Mouse (Mus musculus): ENCODE measurements around the gene Coa3. TPM values are rescaled to one million over a fixed set of nuclear protein-coding genes. Genes with fewer than 3 reads are reported as not detected.

The Coa3 gene
- polyA plus RNA-seq, 1 experiment from 2014 or later = 193 TPM

DNA sequence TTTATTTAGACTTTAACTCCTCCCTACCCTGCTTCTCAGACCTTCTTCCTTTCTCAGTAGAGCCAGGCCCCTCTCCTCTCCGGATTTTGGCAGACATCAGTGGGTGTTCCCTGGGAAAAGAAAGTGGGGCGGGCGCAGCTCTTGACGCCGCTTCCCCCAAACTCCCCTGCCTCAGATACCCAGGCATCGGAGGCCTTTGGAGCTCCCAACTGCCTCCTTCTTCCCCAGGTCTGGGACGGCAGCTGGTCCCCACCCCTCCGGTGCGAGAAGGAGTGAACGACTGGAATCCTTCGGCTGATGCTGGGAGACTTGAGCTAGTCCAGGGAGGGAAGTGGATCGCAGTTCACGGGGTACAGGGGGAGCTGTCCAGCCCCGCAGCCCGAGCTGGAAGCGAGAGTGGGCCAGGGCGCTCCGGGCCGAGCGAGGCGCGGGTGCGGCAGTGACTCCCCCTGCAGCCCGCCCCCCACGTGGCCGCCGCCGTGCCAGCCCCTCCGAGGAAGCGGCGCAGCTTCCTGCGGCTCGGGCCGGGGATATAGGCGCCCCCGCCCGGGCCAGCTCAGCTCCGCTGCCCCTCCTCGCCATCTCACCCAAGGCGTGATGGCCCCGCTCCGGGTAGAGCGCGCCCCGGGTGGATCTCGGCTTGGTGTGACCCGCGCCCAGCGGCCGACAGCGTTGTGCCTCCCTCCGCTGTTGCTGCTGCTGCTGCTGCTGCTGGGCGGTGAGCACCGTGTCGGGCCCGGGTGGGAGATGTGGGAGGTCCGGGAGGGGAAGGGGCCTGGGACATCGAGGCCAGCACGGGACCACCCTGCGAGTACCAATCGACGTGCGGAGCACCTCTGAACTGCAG, 32.8 kb downstream of the Coa3 start, which contains the start of gene Ramp2:
Gene Ramp2, plus strand, starts transcription at position 174 of the 847 bp plus-strand sequence.
- H3K27ac ChIP-seq (replicated peaks; ENCODE audit: low read depth, low read length) = peak within 1 kb of the TSS; percentile 47
- peak within 1 kb of the TSS; percentile 62 for H3K4me3 ChIP-seq (ENCODE audit: low read depth, low read length)
- WGBS = under 1% methylated on average over 57 of the region's 63 CpGs

DNA sequence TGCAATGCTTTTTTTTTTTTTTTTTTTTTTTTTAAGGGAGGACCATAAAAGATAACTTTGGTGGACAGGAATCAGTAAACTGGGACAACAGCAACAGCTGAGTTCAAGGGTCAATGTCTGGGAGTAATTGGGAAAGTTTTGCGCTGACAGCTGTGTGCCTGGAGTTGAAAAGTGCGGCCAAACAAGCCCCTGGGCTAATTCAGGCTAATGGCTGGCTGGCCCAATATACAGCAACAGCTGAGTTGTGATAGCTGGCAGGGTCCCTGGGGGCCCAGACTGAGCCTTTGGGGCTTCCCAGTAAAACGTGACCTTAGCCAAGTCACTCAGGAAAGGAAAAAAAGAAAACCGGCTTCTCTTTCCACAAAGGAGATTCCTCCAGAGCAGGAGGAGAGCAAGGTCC, 33.8 kb downstream of the Coa3 start:
- ATAC-seq (replicated peaks; ENCODE audit: insufficient number of reproducible peaks, low FRiP score, low TSS enrichment, low read depth) (no peak), DNase-seq (ENCODE audit: low spot score) (peak; percentile 75)
- peaks cover 7% of the 10 kb centered on the region; the same call in 1 of the 2 replicates for H3K27me3 ChIP-seq (ENCODE audit: control insufficient read depth, insufficient read depth, low read length)
- H3K36me3 ChIP-seq (replicated peaks; ENCODE audit: control insufficient read depth, insufficient read depth, low read depth, low read length) = no peaks in the 10 kb centered on the region
- H3K9me3 ChIP-seq (replicated peaks; ENCODE audit: control insufficient read depth, low read length) = no peaks in the 10 kb centered on the region
- no peak overlapping the region for H3K9ac ChIP-seq (replicated peaks; ENCODE audit: low read length)
- 6% methylated on average over 4 of the region's 4 CpGs for WGBS
- H3K27ac ChIP-seq (replicated peaks; ENCODE audit: low read depth, low read length) = no peak overlapping the region
- no peak overlapping the region for H3K4me3 ChIP-seq (ENCODE audit: low read depth, low read length)
- H3K4me2 ChIP-seq (ENCODE audit: low read depth, low read length) = no peak overlapping the region; the same call in 1 of the 2 replicates
- H3K4me1 ChIP-seq (ENCODE audit: control insufficient read depth, insufficient read depth, low read length) = peaks cover 3% of the 10 kb centered on the region; the same call in 1 of the 2 replicates

More for the DNA sequence above, 32.8 kb downstream of the Coa3 start, which contains the start of gene Ramp2:
- H3K4me1 ChIP-seq (ENCODE audit: control insufficient read depth, insufficient read depth, low read length) = peaks cover 3% of the 10 kb centered on the region; the same call in 1 of the 2 replicates
- no peaks in the 10 kb centered on the region for H3K36me3 ChIP-seq (replicated peaks; ENCODE audit: control insufficient read depth, insufficient read depth, low read depth, low read length)
- peak within 1 kb of the TSS; percentile 99 for H3K4me2 ChIP-seq (ENCODE audit: low read depth, low read length)
- DNase-seq (ENCODE audit: low spot score) (peak; percentile 61), ATAC-seq (replicated peaks; ENCODE audit: insufficient number of reproducible peaks, low FRiP score, low TSS enrichment, low read depth) (peak; percentile 71)
- H3K9me3 ChIP-seq (replicated peaks; ENCODE audit: control insufficient read depth, low read length) = no peaks in the 10 kb centered on the region
- peak within 1 kb of the TSS; percentile 77 for H3K9ac ChIP-seq (replicated peaks; ENCODE audit: low read length)
- peaks cover 7% of the 10 kb centered on the region; the same call in 1 of the 2 replicates for H3K27me3 ChIP-seq (ENCODE audit: control insufficient read depth, insufficient read depth, low read length)

DNA sequence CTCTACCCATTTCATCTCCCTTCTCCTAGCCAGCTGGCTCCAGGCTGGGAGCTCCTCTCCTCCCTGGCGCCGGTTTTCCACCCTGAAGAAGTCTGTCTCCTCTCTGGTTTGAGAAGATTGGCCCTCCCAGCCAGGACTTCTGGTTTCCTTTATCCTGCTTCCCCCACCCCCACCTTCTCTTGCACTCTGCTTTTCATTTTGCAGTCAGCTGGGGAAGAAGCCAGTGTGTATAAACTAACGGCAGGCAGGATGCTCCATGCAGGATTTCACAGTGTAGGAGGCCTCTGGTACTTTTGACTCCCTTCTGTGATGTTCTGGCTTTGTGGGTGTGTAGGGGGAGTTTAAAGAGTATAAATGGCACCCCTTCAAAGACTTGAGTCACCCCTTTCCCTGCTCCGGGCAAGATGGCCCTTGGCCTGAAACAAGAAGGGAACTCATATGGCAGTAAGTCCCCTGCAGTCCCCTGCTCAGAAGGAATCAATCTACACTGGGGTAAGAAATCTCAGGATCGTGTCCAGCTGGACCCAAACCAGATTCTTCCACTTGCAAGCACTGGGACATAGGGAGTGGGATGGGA, 40.8 kb downstream of the Coa3 start:
- no peak overlapping the region for H3K4me2 ChIP-seq (ENCODE audit: low read depth, low read length)
- peak overlapping the region; percentile 43; the same call in 1 of the 2 replicates for H3K27ac ChIP-seq (replicated peaks; ENCODE audit: low read depth, low read length)
- 34% methylated on average over 5 of the region's 5 CpGs for WGBS
- no peaks in the 10 kb centered on the region for H3K36me3 ChIP-seq (replicated peaks; ENCODE audit: control insufficient read depth, insufficient read depth, low read depth, low read length)
- no peak for ATAC-seq (replicated peaks; ENCODE audit: insufficient number of reproducible peaks, low FRiP score, low TSS enrichment, low read depth)
- peak; percentile 64 for DNase-seq (ENCODE audit: low spot score)
- no peaks in the 10 kb centered on the region for H3K27me3 ChIP-seq (ENCODE audit: control insufficient read depth, insufficient read depth, low read length)
- H3K9me3 ChIP-seq (replicated peaks; ENCODE audit: control insufficient read depth, low read length) = no peaks in the 10 kb centered on the region
- no peak overlapping the region for H3K4me3 ChIP-seq (ENCODE audit: low read depth, low read length)
- no peaks in the 10 kb centered on the region for H3K4me1 ChIP-seq (ENCODE audit: control insufficient read depth, insufficient read depth, low read length)
- peak overlapping the region; percentile 7; the same call in 1 of the 2 replicates for H3K9ac ChIP-seq (replicated peaks; ENCODE audit: low read length)

GRCm38 (mm10) chr11:101236782-101237181, 42.1 kb downstream of the Coa3 start:
- H3K27ac ChIP-seq (replicated peaks; ENCODE audit: low read depth, low read length) = no peak overlapping the region
- 93% methylated on average over 5 of the region's 5 CpGs for WGBS
- DNase-seq (ENCODE audit: low spot score) = no peak
- H3K4me1 ChIP-seq (ENCODE audit: control insufficient read depth, insufficient read depth, low read length) = no peaks in the 10 kb centered on the region
- H3K27me3 ChIP-seq (ENCODE audit: control insufficient read depth, insufficient read depth, low read length) = no peaks in the 10 kb centered on the region
- no peak for ATAC-seq (replicated peaks; ENCODE audit: insufficient number of reproducible peaks, low FRiP score, low TSS enrichment, low read depth)
- H3K4me2 ChIP-seq (ENCODE audit: low read depth, low read length) = no peak overlapping the region
- H3K36me3 ChIP-seq (replicated peaks; ENCODE audit: control insufficient read depth, insufficient read depth, low read depth, low read length) = no peaks in the 10 kb centered on the region
- H3K4me3 ChIP-seq (ENCODE audit: low read depth, low read length) = no peak overlapping the region
- no peak overlapping the region for H3K9ac ChIP-seq (replicated peaks; ENCODE audit: low read length)
- H3K9me3 ChIP-seq (replicated peaks; ENCODE audit: control insufficient read depth, low read length) = no peaks in the 10 kb centered on the region

GRCm38 (mm10) chr11:101235429-101235828, 43.5 kb downstream of the Coa3 start:
- no peak for DNase-seq (ENCODE audit: low spot score)

DNA sequence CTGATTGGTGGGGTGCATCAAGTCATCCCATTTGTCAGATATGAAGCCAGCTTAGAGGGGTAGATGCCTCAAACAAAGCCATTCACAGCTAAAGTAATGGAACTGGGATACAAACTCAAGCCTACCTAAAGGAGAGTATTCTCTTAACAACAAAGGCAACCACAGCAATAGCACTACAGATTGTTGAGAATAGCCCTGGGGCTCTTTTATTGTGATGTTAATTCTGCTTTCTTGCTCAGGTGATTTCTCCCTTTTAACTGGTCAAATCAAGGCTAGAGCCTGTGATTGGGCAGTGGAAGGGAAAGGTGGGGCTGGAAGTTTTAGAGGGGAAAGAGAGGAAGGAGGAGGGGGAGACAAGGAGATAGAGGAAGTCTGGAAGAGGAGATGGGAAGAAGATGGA, 44.8 kb downstream of the Coa3 start:
- peaks cover 13% of the 10 kb centered on the region for H3K4me1 ChIP-seq (ENCODE audit: control insufficient read depth, insufficient read depth, low read length)
- H3K4me3 ChIP-seq (ENCODE audit: low read depth, low read length) = no peak overlapping the region
- no peak overlapping the region for H3K4me2 ChIP-seq (ENCODE audit: low read depth, low read length)
- no peaks in the 10 kb centered on the region for H3K9me3 ChIP-seq (replicated peaks; ENCODE audit: control insufficient read depth, low read length)
- DNase-seq (ENCODE audit: low spot score) (no peak), ATAC-seq (replicated peaks; ENCODE audit: insufficient number of reproducible peaks, low FRiP score, low TSS enrichment, low read depth) (no peak)
- no peak overlapping the region for H3K9ac ChIP-seq (replicated peaks; ENCODE audit: low read length)
- no peak overlapping the region for H3K27ac ChIP-seq (replicated peaks; ENCODE audit: low read depth, low read length)
- no peaks in the 10 kb centered on the region for H3K36me3 ChIP-seq (replicated peaks; ENCODE audit: control insufficient read depth, insufficient read depth, low read depth, low read length)
- H3K27me3 ChIP-seq (ENCODE audit: control insufficient read depth, insufficient read depth, low read length) = no peaks in the 10 kb centered on the region

More at GRCm38 (mm10) chr11:101235429-101235828, 43.5 kb downstream of the Coa3 start:
- Histone ChIP-seq H3K4me1 (ENCODE audit: control insufficient read depth, insufficient read depth, low read length) (peaks cover 8% of the 10 kb centered on the region), H3K9me3 (replicated peaks; ENCODE audit: control insufficient read depth, low read length) (no peaks in the 10 kb centered on the region), H3K36me3 (replicated peaks; ENCODE audit: control insufficient read depth, insufficient read depth, low read depth, low read length) (no peaks in the 10 kb centered on the region), H3K27ac (replicated peaks; ENCODE audit: low read depth, low read length) (no peak overlapping the region), H3K4me2 (ENCODE audit: low read depth, low read length) (no peak overlapping the region), H3K27me3 (ENCODE audit: control insufficient read depth, insufficient read depth, low read length) (no peaks in the 10 kb centered on the region), H3K4me3 (ENCODE audit: low read depth, low read length) (no peak overlapping the region), H3K9ac (replicated peaks; ENCODE audit: low read length) (no peak overlapping the region)
- ATAC-seq (replicated peaks; ENCODE audit: insufficient number of reproducible peaks, low FRiP score, low TSS enrichment, low read depth) = no peak

GRCm38 (mm10) chr11:101233240-101233639, 45.7 kb downstream of the Coa3 start:
- 94% methylated on average over 1 of the region's 1 CpGs for WGBS
- Histone ChIP-seq H3K27ac (replicated peaks; ENCODE audit: low read depth, low read length) (no peak overlapping the region), H3K9ac (replicated peaks; ENCODE audit: low read length) (no peak overlapping the region), H3K27me3 (ENCODE audit: control insufficient read depth, insufficient read depth, low read length) (no peaks in the 10 kb centered on the region), H3K4me2 (ENCODE audit: low read depth, low read length) (no peak overlapping the region), H3K4me1 (ENCODE audit: control insufficient read depth, insufficient read depth, low read length) (peaks cover 13% of the 10 kb centered on the region), H3K36me3 (replicated peaks; ENCODE audit: control insufficient read depth, insufficient read depth, low read depth, low read length) (no peaks in the 10 kb centered on the region), H3K4me3 (ENCODE audit: low read depth, low read length) (no peak overlapping the region), H3K9me3 (replicated peaks; ENCODE audit: control insufficient read depth, low read length) (no peaks in the 10 kb centered on the region)
- ATAC-seq (replicated peaks; ENCODE audit: insufficient number of reproducible peaks, low FRiP score, low TSS enrichment, low read depth) (no peak), DNase-seq (ENCODE audit: low spot score) (no peak)
